In genomic region chr11:73267267-73267666, GRCm38 (mm10) we compare ENCODE assay signal across 19 mouse cellular contexts. TPM values are rescaled to one million over a fixed set of nuclear protein-coding genes. Genes with fewer than 3 reads are reported as not detected.
A peak's percentile ranks its signal among the peaks of the same experiment; 100 is the strongest.
DNase-seq lines count a peak whose midpoint lies in the region; TF ChIP-seq lines count a peak whose summit lies in the region.
"Had no signal": no experiment of that assay in that cellular context is flagged by ENCODE, and none has a peak within 500 bp of the region (broad histone marks: within the 10 kb centered on the region; RNA-seq: fewer than 3 reads in every experiment).

Gene Trpv3 (plus strand): TSS chr11:73267388.

- H3K4me1 ChIP-seq in small intestine, adult 2 months (ENCODE audit: control insufficient read depth, insufficient read depth, insufficient read length, low read length) = peaks cover 13% of the 10 kb centered on the region; the same call in 1 of the 2 replicates
- H3K4me1 ChIP-seq: forebrain, embryonic 12.5 days; hindbrain, embryonic 15.5 days; midbrain, embryonic 10.5 days; neural tube, embryonic 13.5 days had no signal

- H3K27me3 ChIP-seq in small intestine, adult 2 months (ENCODE audit: control insufficient read depth, insufficient read depth, low read length) = no peaks in the 10 kb centered on the region
- H3K27me3 ChIP-seq: forebrain, embryonic 12.5 days; hindbrain, embryonic 15.5 days; neural tube, embryonic 13.5 days had no signal

- peak within 1 kb of the TSS; percentile 33; the same call in 1 of the 2 replicates for H3K4me3 ChIP-seq in small intestine, adult 2 months (ENCODE audit: low read depth, low read length)
- H3K4me3 ChIP-seq: forebrain, embryonic 12.5 days; hindbrain, embryonic 15.5 days; midbrain, embryonic 10.5 days; neural tube, embryonic 13.5 days had no signal

- TF ChIP-seq CTCF in small intestine, adult 2 months (IDR thresholded peaks at IDR 0.05; ENCODE audit: extremely low read depth, insufficient read length, insufficient replicate concordance, low read depth, low read length) = no peak

- H3K27ac ChIP-seq in small intestine, adult 2 months (ENCODE audit: insufficient read depth, low read depth, low read length) = no peak within 1 kb of the TSS
- H3K27ac ChIP-seq: forebrain, embryonic 12.5 days; hindbrain, embryonic 15.5 days; midbrain, embryonic 10.5 days; neural tube, embryonic 13.5 days had no signal

- peak; percentile 32 for DNase-seq in urinary bladder, postnatal 25 days (ENCODE audit: low spot score)
- DNase-seq in urinary bladder, postnatal 4 days (ENCODE audit: low spot score in 2 of 2) = no peak
- DNase-seq in gonadal fat pad, adult 2 months (ENCODE audit: low read depth) = peak; percentile 56
- DNase-seq in cerebellum, adult 9-11 months = no peak
- no peak for DNase-seq in frontal cortex, postnatal 14 days (ENCODE audit: low spot score in 2 of 2)
- DNase-seq in c-Kit-positive CD71-positive TER-119-positive erythroid progenitor cells, embryonic 14.5 days (ENCODE audit: low spot score) = no peak
- DNase-seq: adrenal gland, postnatal 14 days; cerebellum, adult 2 months; gastrocnemius, postnatal 36 days; heart, postnatal 14 days; kidney, adult 2 months; kidney, postnatal 14 days; liver; liver, postnatal 0 days had no signal

- no peaks in the 10 kb centered on the region for H3K36me3 ChIP-seq in small intestine, adult 2 months (ENCODE audit: control insufficient read depth, insufficient read depth, low read length)
- H3K36me3 ChIP-seq: forebrain, embryonic 12.5 days; hindbrain, embryonic 15.5 days; midbrain, embryonic 10.5 days; neural tube, embryonic 13.5 days had no signal

- no peak for TF ChIP-seq POLR2A in small intestine, adult 2 months (IDR thresholded peaks at IDR 0.05; ENCODE audit: low read depth, low read length)

- WGBS in small intestine, adult 2 months = 32% methylated on average over 7 of the region's 7 CpGs

RNA-seq across cellular contexts. Expression of gene Trpv3, which starts in this region (rescaled TPM):
- 0.18 and 0.25 TPM in 2 replicates for polyA plus RNA-seq in gonadal fat pad, adult 2 months (2012; rRNA removed)
- polyA plus RNA-seq in small intestine, adult 2 months (2012; rRNA removed) = 0.17 and 0.86 TPM in 2 replicates
- polyA plus RNA-seq: forebrain, embryonic 12.5 days; midbrain, embryonic 10.5 days had no signal

Comparison
In these comparisons a context has a peak if more than half of its experiments do, and no peak if none do; other contexts are left out.
1. Peak in DNase-seq in gonadal fat pad, adult 2 months; RNA of the gene not detected or under 1 TPM.